Mouse (Mus musculus) mouse trophoblast stem cell (cell line): ENCODE measurements at regions not wholly inside any gene's neighbourhood (a gene's known extent, or its start where the extent isn't known, plus 50 kb on each side); places are given as distances from the start of the nearest gene placed in this dataset.

ENCODE experiments used
- in situ Hi-C, 2 experiments: fragments of 300-500 bp; cut with MseI, MboI; formaldehyde crosslinking; loops; 2 replicates in 1 of 2; 3 replicates in 1 of 2; pipeline ENCODE4 v1.15.1; 2025

GRCm38 (mm10) chr16:44630861-44631260, 72.2 kb upstream of the Boc start:
- in situ Hi-C loops, result no loop called here

- in situ Hi-C loops, result no loop called here
These were observed 71.7 kb upstream of the Boc start for GRCm38 (mm10) chr16:44630426-44630825.

GRCm38 (mm10) chr16:44629296-44630275, 70.9 kb upstream of the Boc start:
- in situ Hi-C loops, result no loop called here

GRCm38 (mm10) chr16:44625871-44626293, 67.2 kb upstream of the Boc start:
- in situ Hi-C loops, result no loop called here

- in situ Hi-C loops, result no loop called here
These were observed 66.5 kb upstream of the Boc start for GRCm38 (mm10) chr16:44625108-44625616.

- in situ Hi-C loops, result no loop called here
These were observed 62.9 kb upstream of the Boc start for GRCm38 (mm10) chr16:44621573-44621972.

- in situ Hi-C loops, result no loop called here
These were observed 61.8 kb upstream of the Boc start for GRCm38 (mm10) chr16:44620536-44620935.

GRCm38 (mm10) chr16:44619476-44620103, 60.9 kb upstream of the Boc start:
- in situ Hi-C loops, result no loop called here

GRCm38 (mm10) chr16:44617041-44617440, 58.3 kb upstream of the Boc start:
- in situ Hi-C loops, result no loop called here

- in situ Hi-C loops, result no loop called here
These were observed 57.7 kb upstream of the Boc start for GRCm38 (mm10) chr16:44616376-44616775.

GRCm38 (mm10) chr16:44615878-44616206, 57.1 kb upstream of the Boc start:
- in situ Hi-C loops, result no loop called here

GRCm38 (mm10) chr16:44615172-44615877, 56.6 kb upstream of the Boc start:
- in situ Hi-C loops, result no loop called here

GRCm38 (mm10) chr16:44614235-44614634, 55.5 kb upstream of the Boc start:
- in situ Hi-C loops, result no loop called here

- in situ Hi-C loops, result no loop called here
These were observed 54.0 kb upstream of the Boc start for GRCm38 (mm10) chr16:44612676-44613075.

GRCm38 (mm10) chr16:44611525-44611924, 52.8 kb upstream of the Boc start:
- in situ Hi-C loops, result no loop called here

- in situ Hi-C loops, result no loop called here
These were observed 49.9 kb upstream of the Boc start for GRCm38 (mm10) chr16:44608586-44608985.
